Mouse (Mus musculus) cortical plate, adult 2 months (tissue): Measurements from ENCODE around the gene Noct.

Experiments used
- CTCF ChIP-seq: fragments of 200-500 bp; IDR thresholded peaks from 2 replicates; pipeline ENCODE4 v1.5.1; 2011; ENCODE audit warnings: mild to moderate bottlenecking, control low read depth, low read length; ENCODE audit not compliant: insufficient read depth; ENCODE audit errors: extremely low read depth
- POLR2A ChIP-seq: fragments of 200-500 bp; IDR thresholded peaks from 2 replicates; pipeline ENCODE4 v1.6.1; 2011; ENCODE audit warnings: mild to moderate bottlenecking, low read length, control low read depth; ENCODE audit not compliant: insufficient read depth; ENCODE audit errors: extremely low read depth

DNA sequence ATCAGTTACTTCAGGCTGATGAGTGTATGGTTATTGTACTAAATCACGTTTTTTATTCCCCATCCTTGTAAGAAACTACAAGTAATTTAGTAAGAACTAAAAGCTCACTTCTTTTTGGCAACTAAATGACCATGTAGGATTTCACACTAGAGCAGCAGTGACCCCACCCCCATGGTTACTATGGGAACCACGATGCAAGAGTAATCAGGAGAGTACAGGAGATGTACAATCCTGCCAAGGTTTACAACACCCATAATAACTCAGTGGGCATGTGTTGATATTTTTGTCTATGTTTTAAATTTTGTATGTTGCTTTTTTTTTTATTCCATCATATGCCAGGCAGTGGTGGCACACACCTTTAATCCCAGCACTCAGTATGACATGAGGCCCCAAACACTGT is 71.0 kb downstream of the Noct start:
- TF ChIP-seq POLR2A, result no peak
- TF ChIP-seq CTCF, result no peak
